Comparison of ENCODE assay signal across 12 mouse cellular contexts in genomic region chr5:111429726-111430125, GRCm38 (mm10). TPM values are rescaled to one million over a fixed set of nuclear protein-coding genes. Genes with fewer than 3 reads are reported as not detected.
A peak's percentile ranks its signal among the peaks of the same experiment; 100 is the strongest.
DNase-seq lines count a peak whose midpoint lies in the region; ATAC-seq and TF ChIP-seq lines count a peak whose summit lies in the region.
"Had no signal": no experiment of that assay in that cellular context is flagged by ENCODE, and none has a peak within 500 bp of the region (broad histone marks: within the 10 kb centered on the region; RNA-seq: fewer than 3 reads in every experiment).

No protein-coding gene starts in this region.

- H3K9me3 ChIP-seq in neural tube, embryonic 12.5 days: no peaks in the 10 kb centered on the region
- H3K9me3 ChIP-seq in forebrain, postnatal 0 days (ENCODE audit: low read length): no peaks in the 10 kb centered on the region
- no peaks in the 10 kb centered on the region for H3K9me3 ChIP-seq in hindbrain, embryonic 13.5 days
- H3K9me3 ChIP-seq: limb, embryonic 13.5 days; megakaryocyte, embryonic 14.5 days had no signal

- no peak overlapping the region; the same call in 1 of the 2 replicates for H3K9ac ChIP-seq in neural tube, embryonic 12.5 days
- H3K9ac ChIP-seq in forebrain, postnatal 0 days: peak overlapping the region; percentile 55
- peak overlapping the region; percentile 100 for H3K9ac ChIP-seq in hindbrain, embryonic 13.5 days
- H3K9ac ChIP-seq: limb, embryonic 13.5 days had no signal

- H3K27me3 ChIP-seq in neural tube, embryonic 12.5 days (replicated peaks): no peaks in the 10 kb centered on the region
- no peaks in the 10 kb centered on the region for H3K27me3 ChIP-seq in forebrain, postnatal 0 days (ENCODE audit: insufficient read depth, low read length)
- no peaks in the 10 kb centered on the region for H3K27me3 ChIP-seq in hindbrain, embryonic 13.5 days

- peak overlapping the region; percentile 98; the same call in 1 of the 2 replicates for H3K4me2 ChIP-seq in neural tube, embryonic 12.5 days (replicated peaks)
- H3K4me2 ChIP-seq in forebrain, postnatal 0 days (ENCODE audit: low read depth): peak overlapping the region; percentile 85
- H3K4me2 ChIP-seq in hindbrain, embryonic 13.5 days: peak overlapping the region; percentile 99
- H3K4me2 ChIP-seq: limb, embryonic 13.5 days had no signal

- H3K36me3 ChIP-seq in neural tube, embryonic 12.5 days: 0 out of 2 replicates have a peak, but pooled peaks cover 4% of the 10 kb centered on the region
- peaks cover 6% of the 10 kb centered on the region; the same call in 1 of the 2 replicates for H3K36me3 ChIP-seq in forebrain, postnatal 0 days (ENCODE audit: insufficient read depth)
- peaks cover 3% of the 10 kb centered on the region; the same call in 1 of the 2 replicates for H3K36me3 ChIP-seq in hindbrain, embryonic 13.5 days

- no peak for ATAC-seq in neural tube, embryonic 12.5 days (ENCODE audit: low FRiP score, low read depth)
- no peak for ATAC-seq in forebrain, postnatal 0 days
- ATAC-seq in hindbrain, embryonic 13.5 days (ENCODE audit: low FRiP score): no peak
- ATAC-seq: inflammation-experienced regulatory T-cells, adult 6 months had no signal

- WGBS in neural tube, embryonic 12.5 days: 38% methylated on average over 7 of the region's 7 CpGs
- 29% methylated on average over 7 of the region's 7 CpGs for WGBS in forebrain, postnatal 0 days
- 26% methylated on average over 7 of the region's 7 CpGs for WGBS in hindbrain, embryonic 13.5 days

- H3K27ac ChIP-seq in neural tube, embryonic 12.5 days: no peak overlapping the region
- H3K27ac ChIP-seq in forebrain, postnatal 0 days (ENCODE audit: low read depth, low read length): peak overlapping the region; percentile 64
- H3K27ac ChIP-seq in hindbrain, embryonic 13.5 days: peak overlapping the region; percentile 71; the same call in 1 of the 2 replicates
- H3K27ac ChIP-seq: limb, embryonic 13.5 days had no signal

- no peak overlapping the region for H3K4me3 ChIP-seq in neural tube, embryonic 12.5 days
- peak overlapping the region; percentile 88 for H3K4me3 ChIP-seq in forebrain, postnatal 0 days (ENCODE audit: low read depth, low read length)
- H3K4me3 ChIP-seq in hindbrain, embryonic 13.5 days: peak overlapping the region; percentile 24
- H3K4me3 ChIP-seq: limb, embryonic 13.5 days; megakaryocyte, embryonic 14.5 days had no signal

- peaks cover 93% of the 10 kb centered on the region for H3K4me1 ChIP-seq in neural tube, embryonic 12.5 days
- peaks cover 41% of the 10 kb centered on the region for H3K4me1 ChIP-seq in forebrain, postnatal 0 days (ENCODE audit: insufficient read depth)
- peaks cover 99% of the 10 kb centered on the region for H3K4me1 ChIP-seq in hindbrain, embryonic 13.5 days (replicated peaks)
- H3K4me1 ChIP-seq: megakaryocyte, embryonic 14.5 days had no signal

- no peak for DNase-seq in neural tube, embryonic 10.5 days (ENCODE audit: extremely low spot score, low spot score)
- DNase-seq in forebrain, postnatal 0 days: no peak
- no peak for DNase-seq in ovary, postnatal 36 days (ENCODE audit: low spot score)
- DNase-seq in cerebellum, adult 18-20 months: no peak
- no peak for DNase-seq in frontal cortex, postnatal 25 days (ENCODE audit: low spot score in 2 of 2)
- DNase-seq: adrenal gland, postnatal 25 days; right cerebral cortex, postnatal 14 days had no signal

- TF ChIP-seq CTCF in forebrain, postnatal 0 days (IDR thresholded peaks at IDR 0.05; ENCODE audit: low read depth): no peak

RNA-seq across cellular contexts. Expression of gene Mn1, which starts 12.6 kb away (rescaled TPM):
- 25.8 and 29.9 TPM in 2 replicates for polyA plus RNA-seq in neural tube, embryonic 12.5 days (2016; fragmentation: Nextera tagmentation; extraction: Ambion mirVana)
- 108 and 123 TPM in 2 replicates for total RNA-seq in forebrain, postnatal 0 days (2014; rRNA removed)
- 57.9 and 73.2 TPM in 2 replicates for polyA plus RNA-seq in forebrain, postnatal 0 days (2015; fragmentation: Nextera tagmentation; extraction: Ambion mirVana)
- polyA plus RNA-seq in hindbrain, embryonic 13.5 days (2015; fragmentation: Nextera tagmentation; extraction: Ambion mirVana): 46.7 and 49.2 TPM in 2 replicates
- polyA plus RNA-seq: inflammation-experienced regulatory T-cells, adult 6 months had no signal
